Mouse (Mus musculus) intestine, postnatal 0 days (tissue): ENCODE results near the gene Zcwpw1. TPM values are rescaled to one million over a fixed set of nuclear protein-coding genes. Genes with fewer than 3 reads are reported as not detected.

Source experiments
- ATAC-seq: fragments of 200-750 bp; cut with Nextera tagmentation; 2 replicates; pipeline ENCODE4 v1.8.0; 2017; ENCODE audit warnings: mild to moderate bottlenecking, moderate TSS enrichment, moderate library complexity
- H3K27ac ChIP-seq: fragments of 300-500 bp; sonication (generic); 2 replicates; pipeline ENCODE4 v1.5.1; 2014; ENCODE audit warnings: mild to moderate bottlenecking, low read depth, low read length, moderate library complexity
- H3K27me3 ChIP-seq: fragments of 300-500 bp; sonication (generic); replicated peaks from 2 replicates; pipeline ENCODE4 v1.6.1; 2014; ENCODE audit warnings: low read length, mixed read lengths; ENCODE audit not compliant: control insufficient read depth, insufficient read depth
- H3K36me3 ChIP-seq: fragments of 300-500 bp; sonication (generic); 2 replicates; pipeline ENCODE4 v1.6.1; 2014; ENCODE audit warnings: mild to moderate bottlenecking, moderate library complexity; ENCODE audit not compliant: control insufficient read depth, insufficient read depth
- H3K4me1 ChIP-seq: fragments of 300-500 bp; sonication (generic); replicated peaks from 2 replicates; pipeline ENCODE4 v1.6.1; 2014; ENCODE audit warnings: antibody characterized with exemption, low read length, mixed read lengths; ENCODE audit not compliant: control insufficient read depth, insufficient read depth
- H3K4me2 ChIP-seq: fragments of 300-500 bp; sonication (generic); replicated peaks from 2 replicates; pipeline ENCODE4 v1.6.1; 2014; ENCODE audit warnings: low read depth, mild to moderate bottlenecking, moderate library complexity
- H3K4me3 ChIP-seq: fragments of 300-500 bp; sonication (generic); 2 replicates; pipeline ENCODE4 v1.5.1; 2014; ENCODE audit warnings: low read depth, low read length
- H3K9ac ChIP-seq: fragments of 300-500 bp; sonication (generic); 2 replicates; pipeline ENCODE4 v1.6.1; 2014; ENCODE audit warnings: mild to moderate bottlenecking, low read depth, low read length
- H3K9me3 ChIP-seq: fragments of 300-500 bp; sonication (generic); 2 replicates; pipeline ENCODE4 v1.6.1; 2016; ENCODE audit warnings: mixed run types; ENCODE audit not compliant: control insufficient read depth
- CTCF ChIP-seq: sonication (generic); IDR thresholded peaks from 2 replicates; pipeline ENCODE4 v1.5.1; 2016; ENCODE audit warnings: low read depth, mild to moderate bottlenecking, control low read depth, antibody characterized with exemption, moderate library complexity
- WGBS: fragments of 180-500 bp; shearing (Covaris S2); extraction: QIAGEN DNeasy Blood & Tissue Kit; methylation state at CpG from one replicate; pipeline ENCODE4 v1.1.7; 2014; 5-methylcytosine and 5-hydroxymethylcytosine counted together
- polyA plus RNA-seq: library from polyadenylated mRNA; unstranded; fragments of >200 nt; fragmentation: Nextera tagmentation; extraction: Ambion mirVana; gene quantifications from 2 replicates; pipeline ENCODE4 v1.2.1, GENCODE M21; 2015

Zcwpw1 gene
- polyA plus RNA-seq, 1 experiment from 2014 or later: 3.5 TPM

DNA sequence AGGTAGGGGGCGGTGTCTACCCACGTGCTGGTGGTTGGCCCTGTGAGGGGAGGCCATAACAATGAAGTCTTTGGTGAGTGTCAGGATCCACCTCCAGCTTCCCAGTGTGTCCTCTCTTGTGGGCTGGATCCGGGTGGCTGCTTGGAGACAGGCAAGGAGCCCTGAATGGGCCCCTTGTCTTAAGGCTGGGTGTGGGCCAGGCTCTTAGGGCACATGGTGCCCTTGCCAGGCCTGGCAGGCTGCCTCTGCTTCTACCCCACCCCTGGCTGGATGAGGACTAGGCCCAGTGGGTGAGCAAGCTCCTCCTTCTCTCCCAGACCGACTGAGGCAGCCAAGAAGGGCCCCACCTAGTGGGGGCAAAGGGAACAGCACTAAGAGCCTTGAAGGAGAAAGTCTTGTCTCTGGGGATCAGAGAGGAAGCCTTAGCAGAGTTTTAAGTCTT lies 27.6 kb upstream of the Zcwpw1 start:
- H3K4me1 ChIP-seq: no peaks in the 10 kb centered on the region
- peak; percentile 81 for ATAC-seq
- H3K4me2 ChIP-seq: no peak overlapping the region
- peaks cover 44% of the 10 kb centered on the region for H3K36me3 ChIP-seq
- WGBS: 31% methylated on average over 4 of the region's 4 CpGs
- no peak overlapping the region for H3K4me3 ChIP-seq
- TF ChIP-seq CTCF: peak; percentile 91
- peak overlapping the region; percentile 11; the same call in 1 of the 2 replicates for H3K9ac ChIP-seq
- no peak overlapping the region for H3K27ac ChIP-seq
- H3K9me3 ChIP-seq: no peaks in the 10 kb centered on the region
- no peaks in the 10 kb centered on the region for H3K27me3 ChIP-seq

DNA sequence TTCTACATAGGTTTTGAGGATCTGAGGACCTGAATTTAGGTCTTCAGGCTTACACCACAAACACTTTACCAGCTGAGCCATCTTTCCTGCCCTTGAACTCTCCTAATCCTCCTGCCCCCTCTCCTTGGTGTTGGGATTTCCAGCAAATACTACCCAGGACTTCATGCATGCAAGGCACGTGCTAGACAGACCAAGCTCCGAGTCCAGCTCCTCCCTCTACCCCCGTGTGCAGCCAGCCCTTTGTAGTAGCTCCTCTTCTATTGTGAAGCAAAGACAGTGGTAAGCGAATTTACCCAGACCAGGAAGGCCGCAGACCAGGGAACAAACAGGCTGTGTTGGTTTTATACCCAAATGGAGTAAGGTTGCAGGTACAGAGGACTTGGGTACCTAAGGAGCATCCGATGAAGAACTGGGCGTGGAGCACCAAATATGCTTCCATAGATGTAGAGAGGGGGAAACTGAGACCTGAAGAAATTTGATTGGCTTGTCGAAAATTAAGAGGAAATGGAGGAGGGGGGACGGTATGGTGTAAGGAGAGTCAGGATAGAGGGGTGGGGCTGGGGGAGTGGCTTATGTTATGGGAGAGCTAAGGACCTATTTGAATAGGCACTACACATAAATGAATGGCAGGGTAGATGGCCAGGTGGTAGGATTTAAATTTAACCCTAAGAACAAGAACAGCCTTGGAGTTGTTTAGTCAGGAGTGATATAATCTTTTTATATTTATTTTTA lies 22.8 kb upstream of the Zcwpw1 start:
- Histone ChIP-seq H3K27ac (no peak overlapping the region), H3K9me3 (no peaks in the 10 kb centered on the region)
- 58% methylated on average over 9 of the region's 9 CpGs for WGBS

DNA sequence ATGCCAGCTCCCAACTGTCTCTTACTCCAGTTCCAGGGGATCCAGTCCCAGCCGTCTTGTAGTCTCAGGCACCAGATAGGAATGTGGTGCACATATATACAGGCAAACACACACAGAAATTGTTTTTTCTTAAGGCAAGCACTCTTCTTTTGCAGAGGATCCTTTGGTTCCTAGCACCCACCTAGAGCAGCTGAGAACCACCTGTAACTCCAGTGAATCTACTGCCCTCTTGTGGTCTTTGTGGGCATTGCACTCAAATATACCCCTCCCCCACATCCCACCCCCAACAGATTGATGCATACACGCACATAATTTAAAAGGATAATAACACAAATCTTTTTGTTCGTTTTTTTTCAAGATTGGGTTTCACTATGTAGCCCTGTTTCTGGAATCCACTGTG lies 21.3 kb upstream of the Zcwpw1 start:
- H3K4me3 ChIP-seq: no peak overlapping the region
- TF ChIP-seq CTCF: peak; percentile 70

More for the DNA sequence above, 22.8 kb upstream of the Zcwpw1 start:
- ATAC-seq: no peak
- Histone ChIP-seq H3K36me3 (peaks cover 3% of the 10 kb centered on the region; the same call in 1 of the 2 replicates), H3K27me3 (no peaks in the 10 kb centered on the region), H3K4me1 (no peaks in the 10 kb centered on the region), H3K9ac (no peak overlapping the region), H3K4me3 (no peak overlapping the region), H3K4me2 (no peak overlapping the region)
- no peak for TF ChIP-seq CTCF

DNA sequence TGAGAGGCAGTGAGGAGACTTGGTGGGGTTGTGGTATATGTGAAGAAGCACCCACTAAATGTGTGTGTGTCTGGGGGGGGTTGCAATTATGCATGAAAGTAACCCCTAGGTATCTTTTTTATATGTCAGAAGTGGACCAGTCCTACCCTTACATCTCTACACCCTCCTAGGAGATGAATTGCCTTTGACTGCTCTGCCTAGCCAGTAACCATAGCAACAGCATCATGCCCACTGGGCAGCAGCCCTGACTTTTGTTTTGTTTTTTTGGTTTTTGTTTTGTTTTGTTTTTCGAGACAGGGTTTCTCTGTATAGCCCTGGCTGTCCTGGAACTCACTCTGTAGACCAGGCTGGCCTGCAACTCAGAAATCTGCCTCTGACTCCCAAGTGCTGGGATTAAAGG lies 19.1 kb upstream of the Zcwpw1 start:
- H3K9ac ChIP-seq: no peak overlapping the region
- no peak for ATAC-seq
- no peak overlapping the region for H3K4me2 ChIP-seq
- no peaks in the 10 kb centered on the region for H3K4me1 ChIP-seq
- H3K4me3 ChIP-seq: no peak overlapping the region
- 69% methylated on average over 1 of the region's 1 CpGs for WGBS
- no peaks in the 10 kb centered on the region for H3K27me3 ChIP-seq
- TF ChIP-seq CTCF: no peak
- no peaks in the 10 kb centered on the region for H3K36me3 ChIP-seq
- no peak overlapping the region for H3K27ac ChIP-seq
- no peaks in the 10 kb centered on the region for H3K9me3 ChIP-seq

More for the DNA sequence above, 21.3 kb upstream of the Zcwpw1 start:
- no peaks in the 10 kb centered on the region for H3K27me3 ChIP-seq
- no peaks in the 10 kb centered on the region for H3K9me3 ChIP-seq
- no peak for ATAC-seq
- no peaks in the 10 kb centered on the region for H3K4me1 ChIP-seq
- H3K36me3 ChIP-seq: no peaks in the 10 kb centered on the region; the same call in 1 of the 2 replicates
- WGBS: 59% methylated on average over 3 of the region's 3 CpGs
- H3K27ac ChIP-seq: no peak overlapping the region
- H3K9ac ChIP-seq: no peak overlapping the region
- H3K4me2 ChIP-seq: no peak overlapping the region

DNA sequence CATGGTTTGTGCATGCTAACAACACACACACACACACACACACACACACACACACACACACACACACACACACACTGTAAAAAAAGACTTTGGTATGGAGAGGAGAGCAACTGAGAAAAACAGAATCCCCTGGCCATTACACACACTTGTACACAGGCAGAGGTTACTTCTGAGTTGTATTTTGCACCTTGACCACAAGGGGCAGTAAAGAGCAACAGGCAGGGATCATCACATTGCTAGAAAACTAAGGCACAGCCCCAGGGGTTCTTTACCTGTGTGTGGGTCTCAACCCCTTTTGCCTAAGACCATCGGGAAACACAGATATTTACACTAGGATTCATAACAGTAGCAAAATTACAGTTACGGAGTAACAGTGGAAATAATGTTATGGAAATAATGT lies 16.9 kb upstream of the Zcwpw1 start:
- Histone ChIP-seq H3K9ac (no peak overlapping the region), H3K27me3 (no peaks in the 10 kb centered on the region), H3K4me2 (no peak overlapping the region), H3K9me3 (no peaks in the 10 kb centered on the region), H3K36me3 (no peaks in the 10 kb centered on the region), H3K4me3 (no peak overlapping the region), H3K27ac (no peak overlapping the region), H3K4me1 (no peaks in the 10 kb centered on the region)
- WGBS: 41% methylated on average over 2 of the region's 2 CpGs
- peak; percentile 95 for TF ChIP-seq CTCF
- ATAC-seq: peak; percentile 59; the same call in 1 of the 2 replicates

DNA sequence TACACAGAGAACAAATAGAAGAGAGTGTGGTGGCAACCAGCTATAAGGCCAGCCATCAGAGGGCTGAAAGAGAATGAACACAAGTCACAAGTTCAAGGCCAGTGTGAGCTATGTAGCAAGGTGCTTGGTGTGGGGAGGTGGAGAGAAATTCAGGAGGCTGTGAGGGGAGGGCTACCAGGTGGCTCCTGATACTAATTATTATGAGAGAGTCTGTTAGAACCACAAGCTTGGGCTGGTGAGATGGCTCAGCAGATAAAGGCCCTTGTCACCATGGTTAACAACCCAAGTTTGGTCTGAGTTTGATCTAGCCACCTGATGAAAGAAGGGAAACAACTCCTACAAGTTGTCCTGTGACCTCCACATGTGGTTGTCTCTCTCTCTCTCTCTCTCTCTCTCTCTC lies 14.8 kb upstream of the Zcwpw1 start:
- ATAC-seq: no peak
- no peak for TF ChIP-seq CTCF
- no peaks in the 10 kb centered on the region for H3K36me3 ChIP-seq
- H3K9me3 ChIP-seq: no peaks in the 10 kb centered on the region
- H3K4me2 ChIP-seq: no peak overlapping the region
- peaks cover 4% of the 10 kb centered on the region; the same call in 1 of the 2 replicates for H3K4me1 ChIP-seq
- no peak overlapping the region for H3K27ac ChIP-seq
- no peak overlapping the region for H3K9ac ChIP-seq
- no peaks in the 10 kb centered on the region for H3K27me3 ChIP-seq
- H3K4me3 ChIP-seq: no peak overlapping the region
